Mouse (Mus musculus) ES-Bruce4 (cell line): Measurements from ENCODE around the gene Gm11596. TPM values are rescaled to one million over a fixed set of nuclear protein-coding genes. Genes with fewer than 3 reads are reported as not detected.
"Not testable (repeated sequence)": the region's sequence is repeated elsewhere in the genome, so short reads cannot be mapped to it uniquely, and the experiment has no call there.

Experiments used
- H3K27ac ChIP-seq: 2 replicates; pipeline ENCODE4 v1.5.1; 2012; ENCODE audit warnings: low read length, inconsistent platforms; ENCODE audit not compliant: insufficient read depth
- H3K27me3 ChIP-seq: 2 replicates; pipeline ENCODE4 v1.6.1; 2012; ENCODE audit warnings: mild to moderate bottlenecking, low read length, inconsistent platforms; ENCODE audit not compliant: control insufficient read depth, poor library complexity, insufficient read depth, severe bottlenecking
- H3K36me3 ChIP-seq: 2 replicates; pipeline ENCODE4 v1.6.1; 2012; ENCODE audit warnings: inconsistent platforms, mild to moderate bottlenecking, low read length, moderate library complexity; ENCODE audit not compliant: control insufficient read depth, poor library complexity, insufficient read depth, severe bottlenecking
- H3K4me1 ChIP-seq: one replicate; pipeline ENCODE4 v1.8.1; 2011; ENCODE audit warnings: low read length; ENCODE audit not compliant: control insufficient read depth, insufficient read depth
- H3K4me3 ChIP-seq: 2 replicates; pipeline ENCODE4 v1.5.1; 2011; ENCODE audit warnings: low read depth, mild to moderate bottlenecking, low read length
- H3K9ac ChIP-seq: 2 replicates; pipeline ENCODE4 v1.6.1; 2012; ENCODE audit warnings: low read depth, mild to moderate bottlenecking, inconsistent platforms; ENCODE audit not compliant: poor library complexity, severe bottlenecking
- H3K9me3 ChIP-seq: replicated peaks from 2 replicates; pipeline ENCODE4 v1.6.1; 2012; ENCODE audit warnings: mild to moderate bottlenecking, low read length, inconsistent platforms; ENCODE audit not compliant: control insufficient read depth, poor library complexity, insufficient read depth, severe bottlenecking
- CTCF ChIP-seq: IDR thresholded peaks from one replicate; pipeline ENCODE4 v1.8.1; 2011; ENCODE audit warnings: low read depth, low read length
- EP300 ChIP-seq: IDR thresholded peaks from 2 replicates; pipeline ENCODE4 v1.6.1; 2011; ENCODE audit warnings: low read depth, low read length; ENCODE audit not compliant: insufficient read depth
- POLR2A ChIP-seq: IDR thresholded peaks from one replicate; pipeline ENCODE4 v1.8.1; 2011; ENCODE audit warnings: low read length; ENCODE audit not compliant: insufficient read depth
- polyA plus RNA-seq: library from polyadenylated mRNA; stranded (reverse); fragments of >200 nt; gene quantifications from 2 replicates; pipeline ENCODE4 v1.2.4, GENCODE M21; 2011; ENCODE audit warnings: low read depth; ENCODE audit not compliant: missing spikeins, insufficient read depth, insufficient read length

The Gm11596 gene
- polyA plus RNA-seq: not detected in 2 replicates

DNA sequence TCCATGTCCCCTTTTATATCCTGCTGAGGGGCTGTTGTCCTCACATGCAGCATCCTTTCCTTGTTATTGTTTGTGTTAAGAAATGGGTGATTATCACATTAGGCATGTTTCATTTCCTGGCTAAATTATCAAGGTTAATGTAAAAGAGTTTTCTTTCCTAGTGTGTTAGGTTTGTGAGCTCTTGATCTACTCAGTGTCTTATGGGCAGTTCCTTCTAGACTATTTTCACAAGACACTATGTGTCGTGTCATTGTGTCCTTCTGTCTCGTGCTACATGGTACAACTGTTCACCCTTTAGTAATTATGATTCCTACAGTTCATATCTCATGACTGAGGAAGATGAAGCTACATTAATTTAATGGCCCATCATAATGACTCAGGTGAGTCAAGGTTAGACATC lies at the start of gene Gm11596:
Gene Gm11596, minus strand, starts transcription at position 101 of the 400 bp plus-strand sequence.
- TF ChIP-seq POLR2A (no peak), EP300 (no peak), CTCF (no peak)
- H3K36me3 ChIP-seq: no peaks in the 10 kb centered on the region

GRCm38 (mm10) chr11:99842185-99842584 lies 48.9 kb upstream of the Gm11596 start:
- Histone ChIP-seq H3K4me3 (no peak overlapping the region), H3K9ac (no peak overlapping the region), H3K27me3 (no peaks in the 10 kb centered on the region), H3K4me1 (no peaks in the 10 kb centered on the region), H3K36me3 (no peaks in the 10 kb centered on the region), H3K27ac (no peak overlapping the region), H3K9me3 (no peaks in the 10 kb centered on the region)
- TF ChIP-seq EP300 (no peak), POLR2A (no peak), CTCF (no peak)

More for the DNA sequence above, at the start of gene Gm11596:
- Histone ChIP-seq H3K4me1 (no peaks in the 10 kb centered on the region), H3K27me3 (no peaks in the 10 kb centered on the region; the same call in 1 of the 2 replicates), H3K9ac (no peak within 1 kb of the TSS), H3K9me3 (no peaks in the 10 kb centered on the region), H3K27ac (no peak within 1 kb of the TSS), H3K4me3 (no peak within 1 kb of the TSS)

GRCm38 (mm10) chr11:99837966-99838365 lies 44.7 kb upstream of the Gm11596 start, which contains the start of gene 2300003K06Rik:
TSS of gene 2300003K06Rik (minus strand) at chr11:99838066.
- TF ChIP-seq POLR2A (no peak), CTCF (no peak), EP300 (no peak)

GRCm38 (mm10) chr11:99815566-99815965 lies 22.3 kb upstream of the Gm11596 start, which contains the start of gene Gm11564:
TSS of gene Gm11564 (minus strand) at chr11:99815666.
- H3K4me1 ChIP-seq, H3K9ac ChIP-seq, H3K27me3 ChIP-seq, H3K27ac ChIP-seq, H3K9me3 ChIP-seq, H3K36me3 ChIP-seq, H3K4me3 ChIP-seq: not testable (repeated sequence)

More at GRCm38 (mm10) chr11:99837966-99838365, 44.7 kb upstream of the Gm11596 start, which contains the start of gene 2300003K06Rik:
- no peak within 1 kb of the TSS for H3K4me3 ChIP-seq
- H3K27ac ChIP-seq: no peak within 1 kb of the TSS
- no peak within 1 kb of the TSS for H3K9ac ChIP-seq
- H3K4me1 ChIP-seq: no peaks in the 10 kb centered on the region
- H3K9me3 ChIP-seq: no peaks in the 10 kb centered on the region
- H3K27me3 ChIP-seq: no peaks in the 10 kb centered on the region
- H3K36me3 ChIP-seq: no peaks in the 10 kb centered on the region

DNA sequence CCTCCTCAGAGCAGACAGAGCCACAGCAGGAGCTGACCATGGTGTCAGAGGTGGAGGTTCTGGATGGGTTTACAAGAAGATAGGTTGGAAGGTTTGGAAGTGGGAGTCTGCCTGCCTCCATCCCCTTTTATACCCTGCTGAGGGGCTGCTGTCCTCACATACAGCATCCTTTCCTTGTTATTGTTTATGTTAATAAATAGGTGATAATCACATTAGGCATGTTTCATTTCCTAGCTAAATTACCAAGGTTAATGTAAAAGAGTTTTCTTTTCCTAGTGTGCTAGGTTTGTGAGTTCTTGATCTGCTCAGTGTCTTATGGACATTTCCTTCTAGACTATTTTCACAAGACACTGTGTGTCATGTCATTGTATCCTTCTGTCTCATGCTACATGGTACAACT lies 16.5 kb upstream of the Gm11596 start, which contains the start of gene Krtap4-13:
Gene Krtap4-13, minus strand, starts transcription at position 101 of the 400 bp plus-strand sequence.
- H3K4me1 ChIP-seq, H3K9ac ChIP-seq, H3K36me3 ChIP-seq, H3K9me3 ChIP-seq, H3K27ac ChIP-seq, H3K27me3 ChIP-seq, H3K4me3 ChIP-seq: not testable (repeated sequence)

DNA sequence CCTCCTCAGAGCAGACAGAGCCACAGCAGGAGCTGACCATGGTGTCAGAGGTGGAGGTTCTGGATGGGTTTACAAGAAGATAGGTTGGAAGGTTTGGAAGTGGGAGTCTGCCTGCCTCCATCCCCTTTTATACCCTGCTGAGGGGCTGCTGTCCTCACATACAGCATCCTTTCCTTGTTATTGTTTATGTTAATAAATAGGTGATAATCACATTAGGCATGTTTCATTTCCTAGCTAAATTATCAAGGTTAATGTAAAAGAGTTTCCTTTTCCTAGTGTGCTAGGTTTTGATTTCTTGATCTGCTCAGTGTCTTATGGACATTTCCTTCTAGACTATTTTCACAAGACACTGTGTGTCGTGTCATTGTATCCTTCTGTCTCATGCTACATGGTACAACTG lies 11.1 kb upstream of the Gm11596 start, which contains the start of gene Gm11554:
Gene Gm11554, minus strand, starts transcription at position 101 of the 400 bp plus-strand sequence.
- not testable (repeated sequence) for H3K27ac ChIP-seq, H3K27me3 ChIP-seq, H3K9me3 ChIP-seq, H3K4me1 ChIP-seq, H3K36me3 ChIP-seq, H3K9ac ChIP-seq, H3K4me3 ChIP-seq

DNA sequence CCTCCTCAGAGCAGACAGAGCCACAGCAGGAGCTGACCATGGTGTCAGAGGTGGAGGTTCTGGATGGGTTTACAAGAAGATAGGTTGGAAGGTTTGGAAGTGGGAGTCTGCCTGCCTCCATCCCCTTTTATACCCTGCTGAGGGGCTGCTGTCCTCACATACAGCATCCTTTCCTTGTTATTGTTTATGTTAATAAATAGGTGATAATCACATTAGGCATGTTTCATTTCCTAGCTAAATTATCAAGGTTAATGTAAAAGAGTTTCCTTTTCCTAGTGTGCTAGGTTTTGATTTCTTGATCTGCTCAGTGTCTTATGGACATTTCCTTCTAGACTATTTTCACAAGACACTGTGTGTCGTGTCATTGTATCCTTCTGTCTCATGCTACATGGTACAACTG lies 5.6 kb upstream of the Gm11596 start, which contains the start of gene Gm11569:
Gene Gm11569, minus strand, starts transcription at position 101 of the 400 bp plus-strand sequence.
- H3K4me3 ChIP-seq, H3K9me3 ChIP-seq, H3K27me3 ChIP-seq, H3K9ac ChIP-seq, H3K27ac ChIP-seq, H3K4me1 ChIP-seq, H3K36me3 ChIP-seq: not testable (repeated sequence)

GRCm38 (mm10) chr11:99784900-99785299 lies 8.4 kb downstream of the Gm11596 start, which contains the start of gene Krtap4-9:
TSS of gene Krtap4-9 (plus strand) at chr11:99785200.
- not testable (repeated sequence) for H3K27me3 ChIP-seq, H3K27ac ChIP-seq, H3K9ac ChIP-seq, H3K36me3 ChIP-seq, H3K4me3 ChIP-seq, H3K4me1 ChIP-seq, H3K9me3 ChIP-seq
